8 mouse cellular contexts compared by ENCODE assay signal in the genomic region with DNA sequence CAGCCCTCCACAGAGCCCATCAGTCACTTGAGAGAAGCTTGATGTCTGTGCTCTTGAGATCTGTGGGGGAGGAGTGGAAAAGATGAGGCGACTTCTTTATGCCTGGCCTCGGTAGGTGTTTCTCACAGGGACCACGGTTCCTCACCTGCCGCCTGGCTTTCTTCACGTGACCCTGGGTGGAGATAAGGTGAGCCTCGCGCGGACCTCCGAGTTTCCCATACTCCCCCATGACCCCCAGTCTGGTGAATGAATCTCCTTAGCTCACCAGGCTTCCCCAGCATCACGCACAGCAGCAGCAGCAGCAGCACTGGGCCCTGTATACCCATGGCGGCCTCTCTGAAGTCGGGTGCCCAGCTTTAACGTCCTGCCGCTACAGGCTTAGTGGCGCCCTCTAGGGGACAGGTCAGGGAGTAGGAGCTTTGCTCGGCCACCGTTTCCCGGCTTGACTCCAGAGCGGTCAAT. TPM values are rescaled to one million over a fixed set of nuclear protein-coding genes. Genes with fewer than 3 reads are reported as not detected.
DNase-seq lines count a peak whose midpoint lies in the region; ATAC-seq lines count a peak whose summit lies in the region.

A gene (plus strand): TSS at position 44 of the 462 bp plus-strand sequence.
A gene (minus strand): TSS at position 361 of the 462 bp plus-strand sequence.

- H3K4me3 ChIP-seq in lung, embryonic 16.5 days (ENCODE audit: low read length): no peak within 1 kb of the TSS

- H3K4me1 ChIP-seq in lung, embryonic 16.5 days (replicated peaks; ENCODE audit: control insufficient read depth, insufficient read depth, low read length): no peaks in the 10 kb centered on the region

- H3K36me3 ChIP-seq in lung, embryonic 16.5 days (ENCODE audit: control insufficient read depth, insufficient read depth, low read length): no peaks in the 10 kb centered on the region

- ATAC-seq in common myeloid progenitor, adult 5-6 weeks (replicated peaks; ENCODE audit: low read depth, poor library complexity, severe bottlenecking): peak; percentile 66
- ATAC-seq in granulocyte monocyte progenitor cell, adult 5-6 weeks (replicated peaks; ENCODE audit: poor library complexity, severe bottlenecking): peak; percentile 60
- ATAC-seq in lung, embryonic 16.5 days (ENCODE audit: low read depth): peak; percentile 49; the same call in 1 of the 2 replicates

- H3K27ac ChIP-seq in lung, embryonic 16.5 days (ENCODE audit: low read length): no peak within 1 kb of the TSS

- no peaks in the 10 kb centered on the region for H3K9me3 ChIP-seq in lung, embryonic 16.5 days (ENCODE audit: control insufficient read depth, low read length)

- whole genome bisulfite sequencing in lung, embryonic 16.5 days: 12% methylated on average over 19 of the region's 19 CpGs

- H3K4me2 ChIP-seq in lung, embryonic 16.5 days (ENCODE audit: low read depth, low read length): peak within 1 kb of the TSS; percentile 35

- H3K9ac ChIP-seq in lung, embryonic 16.5 days (ENCODE audit: low read length): no peak within 1 kb of the TSS

- no peaks in the 10 kb centered on the region for H3K27me3 ChIP-seq in lung, embryonic 16.5 days (ENCODE audit: control insufficient read depth, insufficient read depth, low read depth, low read length)

- peak; percentile 63 for DNase-seq in 416B (ENCODE audit: low read depth)
- DNase-seq in MEL-GATA-1-ER (ENCODE audit: extremely low read depth, low read depth): peak; percentile 61
- DNase-seq in kidney, adult 8-10 months: peak; percentile 29 to 50
- DNase-seq in retina, embryonic 14.5 days (ENCODE audit: low spot score): peak; percentile 83
- DNase-seq in yolk sac, embryonic 10.5 days (ENCODE audit: low spot score): no peak

RNA-seq across cellular contexts. Expression of the first gene that starts in this region (rescaled TPM):
- not detected in 2 replicates for total RNA-seq in common myeloid progenitor, adult 5-6 weeks (2017)
- not detected in 2 replicates for total RNA-seq in granulocyte monocyte progenitor cell, adult 5-6 weeks (2014; fragmentation: Nextera tagmentation)
- total RNA-seq in granulocyte monocyte progenitor cell, adult 5-6 weeks (2017): not detected in 2 replicates
- 0.41 TPM in 1 of 2 replicates, not detected in the other for polyA plus RNA-seq in lung, embryonic 16.5 days (2015; fragmentation: Nextera tagmentation; extraction: Ambion mirVana)

RNA-seq across cellular contexts. Expression of the second gene that starts in this region (rescaled TPM):
- not detected in 2 replicates for total RNA-seq in common myeloid progenitor, adult 5-6 weeks (2017)
- not detected in 2 replicates for total RNA-seq in granulocyte monocyte progenitor cell, adult 5-6 weeks (2014; fragmentation: Nextera tagmentation)
- not detected in 2 replicates for total RNA-seq in granulocyte monocyte progenitor cell, adult 5-6 weeks (2017)
- 0.75 and 0.99 TPM in 2 replicates for polyA plus RNA-seq in lung, embryonic 16.5 days (2015; fragmentation: Nextera tagmentation; extraction: Ambion mirVana)

Comparison
In these comparisons a context has a peak if more than half of its experiments do, and no peak if none do; other contexts are left out.
1. Peak in ATAC-seq in common myeloid progenitor, adult 5-6 weeks; RNA of the genes that start here not detected or under 1 TPM.
2. Peak in ATAC-seq in granulocyte monocyte progenitor cell, adult 5-6 weeks; RNA of the genes that start here not detected or under 1 TPM.
3. Peak in ATAC-seq and H3K4me2 ChIP-seq in lung, embryonic 16.5 days; RNA of the genes that start here not detected or under 1 TPM.